Mouse (Mus musculus) testis, adult 2 months (tissue): Measurements from ENCODE around the gene Rapgef2. TPM values are rescaled to one million over a fixed set of nuclear protein-coding genes. Genes with fewer than 3 reads are reported as not detected.
A peak's percentile ranks its signal among the peaks of the same experiment; 100 is the strongest.

Experiments
- H3K27ac ChIP-seq: fragments of 200-500 bp; 2 replicates; pipeline ENCODE4 v1.5.1; 2012; ENCODE audit warnings: low read depth, low read length; ENCODE audit not compliant: control insufficient read depth, insufficient read depth
- H3K27me3 ChIP-seq: fragments of 200-500 bp; 2 replicates; pipeline ENCODE4 v1.6.1; 2012; ENCODE audit warnings: mild to moderate bottlenecking, low read length, moderate library complexity; ENCODE audit not compliant: control insufficient read depth, insufficient read depth
- H3K36me3 ChIP-seq: fragments of 200-500 bp; 2 replicates; pipeline ENCODE4 v1.6.1; 2012; ENCODE audit warnings: mild to moderate bottlenecking, low read length; ENCODE audit not compliant: control insufficient read depth, insufficient read depth
- H3K4me1 ChIP-seq: fragments of 200-500 bp; 2 replicates; pipeline ENCODE4 v1.6.1; 2012; ENCODE audit warnings: low read length; ENCODE audit not compliant: control insufficient read depth, insufficient read depth
- H3K4me3 ChIP-seq: fragments of 200-500 bp; 2 replicates; pipeline ENCODE4 v1.5.1; 2012; ENCODE audit warnings: low read depth, mild to moderate bottlenecking, low read length, moderate library complexity, mixed read lengths; ENCODE audit not compliant: control insufficient read depth
- CTCF ChIP-seq: fragments of 200-500 bp; IDR thresholded peaks from 2 replicates; pipeline ENCODE4 v1.5.1; 2012; ENCODE audit warnings: low read depth, mild to moderate bottlenecking, inconsistent platforms, low read length, moderate library complexity; ENCODE audit not compliant: control insufficient read depth, insufficient read depth, insufficient replicate concordance
- POLR2A ChIP-seq: fragments of 200-500 bp; IDR thresholded peaks from 2 replicates; pipeline ENCODE4 v1.6.1; 2012; ENCODE audit warnings: low read depth, mild to moderate bottlenecking, inconsistent platforms, low read length, moderate library complexity; ENCODE audit not compliant: control insufficient read depth
- polyA plus RNA-seq: library from polyadenylated mRNA; depleted of rRNA; stranded (reverse); fragments of >200 nt; gene quantifications from 2 replicates; pipeline ENCODE4 v1.2.3, GENCODE M21; 2012

Gene Rapgef2
- polyA plus RNA-seq, 1 experiment: 1.6 TPM

GRCm38 (mm10) chr3:79206524-79206923 is 79.8 kb downstream of the Rapgef2 start:
- TF ChIP-seq POLR2A (no peak), CTCF (no peak)
- H3K4me3 ChIP-seq: no peak overlapping the region
- no peaks in the 10 kb centered on the region for H3K36me3 ChIP-seq
- no peak overlapping the region for H3K27ac ChIP-seq
- no peaks in the 10 kb centered on the region for H3K27me3 ChIP-seq
- H3K4me1 ChIP-seq: no peaks in the 10 kb centered on the region

GRCm38 (mm10) chr3:79205981-79206380 is 80.3 kb downstream of the Rapgef2 start:
- no peaks in the 10 kb centered on the region for H3K4me1 ChIP-seq
- H3K4me3 ChIP-seq: no peak overlapping the region
- H3K27ac ChIP-seq: no peak overlapping the region
- H3K36me3 ChIP-seq: no peaks in the 10 kb centered on the region
- H3K27me3 ChIP-seq: no peaks in the 10 kb centered on the region
- TF ChIP-seq CTCF (no peak), POLR2A (no peak)

- Histone ChIP-seq H3K4me3 (no peak overlapping the region), H3K4me1 (no peaks in the 10 kb centered on the region), H3K36me3 (no peaks in the 10 kb centered on the region), H3K27ac (no peak overlapping the region), H3K27me3 (no peaks in the 10 kb centered on the region)
- TF ChIP-seq CTCF: no peak
- TF ChIP-seq POLR2A: no peak
These were observed 81.2 kb downstream of the Rapgef2 start for GRCm38 (mm10) chr3:79205112-79205511.

GRCm38 (mm10) chr3:79204261-79204660 is 82.1 kb downstream of the Rapgef2 start:
- H3K4me3 ChIP-seq: no peak overlapping the region
- no peak for TF ChIP-seq CTCF
- no peak for TF ChIP-seq POLR2A
- H3K36me3 ChIP-seq: no peaks in the 10 kb centered on the region
- H3K27me3 ChIP-seq: no peaks in the 10 kb centered on the region
- no peak overlapping the region for H3K27ac ChIP-seq
- H3K4me1 ChIP-seq: no peaks in the 10 kb centered on the region

GRCm38 (mm10) chr3:79203821-79204220 is 82.5 kb downstream of the Rapgef2 start:
- Histone ChIP-seq H3K27me3 (no peaks in the 10 kb centered on the region), H3K27ac (no peak overlapping the region), H3K4me3 (no peak overlapping the region), H3K36me3 (no peaks in the 10 kb centered on the region), H3K4me1 (no peaks in the 10 kb centered on the region)
- TF ChIP-seq CTCF: no peak
- TF ChIP-seq POLR2A: no peak

GRCm38 (mm10) chr3:79203178-79203577 is 83.1 kb downstream of the Rapgef2 start:
- no peaks in the 10 kb centered on the region for H3K36me3 ChIP-seq
- TF ChIP-seq CTCF (no peak), POLR2A (no peak)
- no peaks in the 10 kb centered on the region for H3K4me1 ChIP-seq
- H3K27me3 ChIP-seq: no peaks in the 10 kb centered on the region
- H3K4me3 ChIP-seq: no peak overlapping the region
- H3K27ac ChIP-seq: no peak overlapping the region

GRCm38 (mm10) chr3:79202275-79203153 is 83.8 kb downstream of the Rapgef2 start:
- no peak overlapping the region for H3K4me3 ChIP-seq
- TF ChIP-seq POLR2A (no peak), CTCF (peak; percentile 50; the same call in 1 of the 2 replicates)
- H3K27ac ChIP-seq: no peak overlapping the region
- no peaks in the 10 kb centered on the region for H3K4me1 ChIP-seq
- no peaks in the 10 kb centered on the region for H3K36me3 ChIP-seq
- no peaks in the 10 kb centered on the region for H3K27me3 ChIP-seq
